Mouse (Mus musculus) heart, postnatal 36 days (tissue): ENCODE measurements around the gene Dctn5. TPM values are rescaled to one million over a fixed set of nuclear protein-coding genes. Genes with fewer than 3 reads are reported as not detected.
A peak's percentile ranks its signal among the peaks of the same experiment; 100 is the strongest.
"Not testable (repeated sequence)": the region's sequence is repeated elsewhere in the genome, so short reads cannot be mapped to it uniquely, and the experiment has no call there.

Source experiments
- DNase-seq, 2 experiments: peaks; one replicate each; pipeline ENCODE4 v3.0.0; 2021 to 2022
- intact Hi-C: fragments of 180-260 bp; cut with DNase I; formaldehyde crosslinking; loops from one replicate; pipeline ENCODE4 v1.15.1; 2025
- total RNA-seq, 2 experiments: library from RNA; stranded (reverse); gene quantifications; 2 replicates each; pipeline ENCODE4 v1.2.3; 2021

Dctn5 gene
- total RNA-seq = 10 to 100 TPM; 26.8 to 29.6 TPM

DNA sequence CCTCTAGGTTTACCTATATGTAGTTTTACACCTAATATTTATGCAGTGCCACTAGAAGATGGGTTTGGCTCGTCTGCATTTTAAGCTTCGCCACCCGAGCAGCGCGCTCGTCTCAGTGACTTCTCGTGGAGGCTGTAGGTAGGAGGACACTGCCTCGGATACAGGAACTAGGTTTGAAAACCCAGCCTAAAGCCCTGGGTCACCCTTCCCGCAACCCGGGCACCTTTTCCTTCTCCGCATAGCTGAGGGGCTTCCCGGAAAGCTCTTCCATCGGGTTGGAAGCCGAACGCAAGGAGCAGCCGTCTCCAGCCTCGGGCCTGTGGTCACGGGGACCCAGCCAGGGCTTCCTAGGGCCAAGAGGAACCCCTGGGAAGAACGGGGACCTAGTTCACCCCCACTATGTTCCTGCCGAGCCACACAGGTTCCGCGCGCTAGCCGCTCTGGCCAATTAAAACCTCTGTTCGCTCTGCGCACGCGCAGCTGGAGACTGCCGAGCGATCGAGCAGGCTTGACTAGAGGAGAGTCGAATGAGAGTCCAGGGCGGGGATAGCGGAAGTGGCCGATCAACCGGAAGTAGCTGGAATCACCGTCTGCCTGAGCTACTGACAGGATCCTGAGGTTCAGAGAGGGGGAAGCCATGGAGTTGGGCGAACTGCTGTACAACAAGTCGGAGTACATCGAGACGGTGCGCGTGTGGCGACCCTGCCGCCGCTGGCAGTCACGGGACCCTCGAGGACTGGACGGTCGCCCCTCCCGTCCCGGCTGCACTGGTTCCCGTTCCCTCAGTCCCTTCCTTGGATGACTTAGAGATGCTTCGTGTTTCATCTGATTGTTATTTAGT is at the start of gene Dctn5, which contains the start of gene Palb2:
Gene Dctn5, plus strand, starts transcription at position 545 of the 841 bp plus-strand sequence.
Gene Palb2, minus strand, starts transcription at position 489 of the 841 bp plus-strand sequence.
- DNase-seq = peak; percentile 98 to 99
- intact Hi-C loops = loop anchor here (2.0 kb wide), 2 partner anchors 30 to 66 kb away; partner anchors contain the start of genes Ears2 and Ubfd1

DNA sequence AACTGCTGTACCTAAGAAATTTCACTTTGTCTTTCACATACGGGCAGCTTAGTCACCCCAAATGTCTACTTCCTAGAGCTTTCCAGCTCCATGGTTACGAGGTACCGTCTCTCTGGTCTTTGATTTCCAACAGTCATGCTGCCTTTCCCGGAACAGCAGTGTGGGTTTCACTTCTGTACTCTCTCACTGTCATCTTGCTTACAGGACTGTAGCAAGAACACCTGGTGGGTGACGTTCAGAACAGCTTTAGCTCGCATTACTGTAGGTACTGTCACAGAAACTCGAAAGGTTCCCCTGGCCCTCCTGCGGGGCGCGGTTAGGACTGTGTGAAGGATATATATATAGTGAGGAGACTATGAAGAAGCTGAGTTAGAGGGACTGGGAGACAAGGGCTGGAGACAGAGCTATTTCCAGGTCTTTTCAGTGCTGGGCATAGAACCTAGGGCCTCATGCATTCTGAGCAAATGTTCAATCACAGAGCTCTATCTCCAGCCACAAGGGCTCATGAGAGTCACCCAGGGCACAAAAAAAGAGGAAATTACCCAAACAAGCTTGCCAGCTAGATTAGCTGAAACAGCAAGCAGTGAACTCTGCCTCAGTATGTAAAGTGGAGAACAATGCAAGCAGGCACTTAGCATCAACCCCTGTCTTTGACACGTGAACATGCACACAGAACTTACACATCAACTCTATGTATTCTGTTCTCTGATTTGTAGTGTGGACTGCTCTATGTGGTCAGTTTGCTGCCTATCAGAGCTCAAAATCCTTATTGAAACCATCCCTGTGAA is 45.5 kb upstream of the Dctn5 start:
- intact Hi-C loops = no loop called here
- DNase-seq = no peak

DNA sequence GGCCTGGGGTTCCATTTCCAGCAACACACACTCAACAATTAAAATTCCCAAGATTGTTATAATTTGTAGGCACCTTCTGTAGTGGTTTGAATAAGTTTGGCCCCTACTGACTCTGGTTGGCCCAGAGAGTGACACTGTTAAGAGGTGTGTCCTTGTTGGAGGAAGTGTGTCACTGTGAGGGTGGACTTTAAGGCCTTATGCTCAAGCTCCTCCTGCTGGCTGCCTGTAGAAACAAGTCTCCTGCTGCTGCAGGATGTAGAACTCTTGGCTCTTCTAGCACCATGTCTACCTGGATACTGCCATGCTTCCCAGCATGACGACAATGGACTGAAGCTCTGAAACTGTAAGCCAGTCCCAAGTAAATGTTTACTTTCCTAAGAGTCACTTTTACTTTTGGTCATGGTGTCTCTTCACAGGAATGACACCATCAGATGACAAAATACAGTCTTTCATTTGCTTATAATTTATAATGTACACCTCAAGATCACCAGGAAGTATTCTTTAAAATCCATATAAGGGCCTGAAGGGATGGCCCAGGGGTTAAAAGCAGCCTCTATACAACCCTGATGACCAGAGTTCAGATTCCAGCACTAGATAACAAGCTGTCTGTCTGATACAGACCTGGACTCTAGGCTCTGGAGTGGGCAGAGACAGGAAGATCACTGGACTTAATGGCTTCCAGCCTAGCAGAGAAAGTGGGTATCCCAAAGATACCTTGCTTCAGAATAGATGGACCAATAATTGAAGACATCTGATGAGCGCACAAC is 38.1 kb upstream of the Dctn5 start:
- no peak for DNase-seq
- intact Hi-C loops = loop anchor here (10.0 kb wide), 1 partner anchor 370 kb away; no protein-coding TSS in a partner anchor

DNA sequence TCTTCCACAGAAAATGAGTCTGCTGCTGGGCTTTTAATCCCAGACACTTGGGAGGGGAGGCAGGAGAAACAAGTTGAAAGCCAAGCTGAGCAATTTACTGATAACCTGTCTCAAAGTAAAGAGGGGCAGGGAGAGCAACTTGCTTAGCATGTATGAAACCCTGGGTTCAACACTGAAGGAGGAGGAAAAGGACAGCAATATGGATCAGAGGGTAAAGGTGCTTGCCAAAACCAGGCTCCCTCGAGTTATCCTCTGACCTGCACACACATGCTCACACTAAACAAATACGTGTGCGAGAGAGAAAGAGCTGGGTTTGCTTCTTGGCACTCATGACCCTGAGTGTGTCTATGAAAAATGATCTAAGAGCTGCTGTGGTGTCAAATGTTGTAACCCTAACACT is 34.8 kb upstream of the Dctn5 start:
- no peak for DNase-seq
- intact Hi-C loops = loop anchor here (10.0 kb wide), 1 partner anchor 367 kb away; no protein-coding TSS in a partner anchor

DNA sequence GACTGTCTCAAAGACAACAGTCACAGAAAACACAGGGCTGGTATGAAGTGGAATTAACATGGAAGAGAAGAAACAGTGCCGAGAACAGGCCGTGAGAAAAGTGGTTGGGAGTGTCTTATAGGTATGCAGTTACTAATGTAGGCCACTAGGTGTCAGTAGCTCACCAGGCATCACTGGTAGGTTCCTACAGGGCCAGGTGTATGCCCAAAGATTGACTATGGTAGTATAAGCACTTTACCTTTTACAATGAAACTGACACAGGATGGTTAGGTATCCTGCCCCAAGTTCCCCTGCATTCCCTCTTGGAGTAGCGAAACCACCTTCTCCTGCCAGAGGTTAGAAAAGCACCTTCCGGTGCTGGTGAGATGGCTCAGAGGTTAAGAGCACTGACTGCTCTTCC is 33.6 kb upstream of the Dctn5 start:
- DNase-seq = peak; percentile 20 to 31
- intact Hi-C loops = loop anchor here (10.0 kb wide), 1 partner anchor 366 kb away; no protein-coding TSS in a partner anchor

DNA sequence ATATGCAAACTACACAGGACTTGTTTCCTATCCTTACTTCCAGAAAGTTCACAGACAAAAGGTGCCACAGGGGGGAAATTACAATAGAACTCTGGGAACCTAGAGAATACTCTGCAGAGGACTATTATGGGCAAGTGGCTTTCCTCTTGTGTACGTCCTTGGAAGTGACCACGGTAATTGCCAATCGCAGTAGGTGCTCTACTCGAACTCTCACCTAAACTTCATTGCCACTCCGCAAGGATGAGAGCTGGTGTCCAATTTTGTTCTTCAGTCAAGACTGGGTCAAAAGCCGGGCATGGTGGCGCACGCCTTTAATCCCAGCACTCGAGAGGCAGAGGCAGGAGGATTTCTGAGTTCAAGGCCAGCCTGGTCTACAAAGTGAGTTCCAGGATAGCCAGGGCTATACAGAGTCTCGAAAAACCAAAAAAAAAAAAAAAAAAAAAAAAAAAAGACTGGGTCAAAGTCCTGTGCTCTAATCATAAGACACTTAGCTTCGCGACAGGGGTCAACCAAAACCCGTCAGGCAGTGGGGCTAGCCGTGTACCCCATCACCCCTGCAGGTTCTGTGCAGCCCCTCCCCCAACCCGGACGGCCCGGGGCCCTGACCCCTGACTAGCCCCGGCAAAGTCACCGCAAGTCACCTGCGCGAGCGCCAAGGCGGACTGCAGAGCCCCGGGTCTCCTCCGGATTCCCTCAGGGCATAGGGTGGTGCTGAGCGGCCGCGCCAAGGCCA is 31.7 kb upstream of the Dctn5 start:
- intact Hi-C loops = loop anchor here (2.0 to 5.0 kb wide), 4 partner anchors 34 to 96 kb away; partner anchors contain the start of genes Ears2, Gga2 and Ubfd1
- DNase-seq = not testable (repeated sequence)

DNA sequence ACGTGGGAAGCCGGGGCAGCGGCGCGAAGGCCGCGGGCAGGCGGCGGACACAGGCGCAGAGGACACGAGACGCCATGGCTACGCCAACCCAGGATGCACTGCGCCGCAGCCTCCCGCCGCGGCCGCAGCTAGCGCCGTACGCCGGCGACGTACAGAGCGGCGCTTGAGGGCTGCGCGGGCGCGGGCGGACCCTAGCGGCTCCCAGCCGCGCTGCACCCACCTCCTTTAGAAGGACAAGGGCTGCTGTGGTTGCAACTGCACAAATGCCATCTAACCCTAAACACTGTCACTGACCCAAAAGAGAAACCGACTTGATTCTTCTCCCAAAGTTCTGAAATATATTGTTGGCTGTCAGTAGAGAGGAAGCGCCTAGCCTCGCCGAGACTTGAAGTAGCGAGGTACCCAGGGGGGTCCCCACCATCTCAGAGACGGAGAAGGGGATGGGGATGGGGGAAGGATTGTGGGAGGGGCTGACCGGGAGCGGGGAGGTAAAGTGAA is 31.0 kb upstream of the Dctn5 start, which contains the start of gene Ndufab1:
Gene Ndufab1, minus strand, starts transcription at position 140 of the 498 bp plus-strand sequence.
- DNase-seq = peak; percentile 89
- intact Hi-C loops = loop anchor here (2.0 to 5.0 kb wide), 5 partner anchors 31 to 96 kb away; partner anchors contain the start of genes Dctn5, Ears2, Gga2 and Palb2

DNA sequence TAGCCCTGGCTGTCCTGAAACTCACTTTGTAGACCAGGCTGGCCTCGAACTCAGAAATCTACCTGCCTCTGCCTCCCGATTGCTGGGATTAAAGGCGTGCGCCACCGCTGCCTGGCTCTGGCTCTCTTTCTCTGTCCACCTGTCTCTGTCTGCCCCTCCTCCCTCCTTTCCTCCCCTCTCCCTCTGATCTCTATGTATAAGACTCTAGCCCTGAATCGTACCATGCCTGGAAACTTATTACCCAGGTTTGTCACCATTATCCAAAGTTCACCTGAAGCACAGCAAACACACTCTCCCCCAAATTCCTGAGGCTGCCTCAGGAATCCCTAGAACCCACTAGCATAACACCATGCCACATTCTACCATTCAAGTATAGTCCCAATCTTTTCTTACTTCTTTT is 24.6 kb upstream of the Dctn5 start:
- no peak for DNase-seq
- intact Hi-C loops = no loop called here

DNA sequence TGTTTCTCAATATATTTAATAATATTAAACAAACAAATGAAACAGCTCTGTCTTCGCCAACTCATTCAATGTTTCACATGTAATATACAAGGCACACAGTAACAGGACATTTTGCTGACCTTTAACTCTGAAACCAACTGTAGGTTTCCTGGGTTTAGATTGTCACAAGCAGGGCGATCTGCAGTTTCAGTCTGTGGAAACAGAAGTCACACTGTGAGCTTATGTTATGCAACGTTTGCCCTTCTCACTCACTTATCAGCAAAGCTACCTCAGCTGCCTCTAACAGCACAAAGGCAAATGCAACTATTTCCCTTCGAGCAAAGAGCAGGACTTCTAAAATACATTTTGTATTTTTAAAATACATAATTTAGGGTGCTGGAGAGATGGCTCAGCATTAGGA is 9.3 kb upstream of the Dctn5 start:
- intact Hi-C loops = no loop called here
- DNase-seq = no peak

DNA sequence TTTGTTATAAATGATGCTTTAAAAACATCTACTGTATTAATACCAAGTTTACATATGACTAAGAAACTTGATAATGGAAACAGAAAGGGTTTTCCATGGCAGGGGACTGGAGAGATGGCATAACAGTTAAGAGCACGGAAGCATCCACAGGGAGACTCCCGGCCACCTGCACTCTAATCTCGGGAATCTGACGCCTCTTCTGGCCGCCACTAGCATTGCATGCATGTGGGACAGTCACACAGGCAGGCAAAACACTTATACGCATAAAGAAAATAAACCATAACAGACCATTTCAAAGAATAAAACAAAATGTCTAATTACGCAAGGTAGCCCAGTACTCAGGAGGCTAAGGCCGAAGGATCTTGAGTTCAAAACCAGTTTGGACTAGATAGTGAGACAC is 7.2 kb upstream of the Dctn5 start:
- intact Hi-C loops = no loop called here
- DNase-seq = no peak

DNA sequence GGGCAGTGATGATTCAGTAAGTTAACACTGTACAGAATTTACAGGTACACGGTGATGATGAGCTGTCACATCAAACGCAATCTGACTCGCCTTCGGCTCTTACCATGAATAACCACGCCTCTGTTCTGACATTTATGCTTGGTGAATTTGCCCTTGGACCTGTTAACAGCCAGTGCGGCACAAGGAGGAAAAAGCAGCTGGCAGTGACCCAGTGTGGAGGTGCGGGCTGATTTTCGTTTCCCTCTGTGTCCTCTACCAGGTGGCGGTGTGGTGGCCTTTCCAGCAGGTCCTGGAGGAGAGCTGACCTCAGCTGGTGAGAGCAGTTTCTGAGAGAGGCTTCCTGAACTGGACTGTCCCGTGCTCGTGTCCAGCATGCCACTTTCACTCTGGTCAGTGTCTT is 5.9 kb upstream of the Dctn5 start:
- intact Hi-C loops = no loop called here
- no peak for DNase-seq

DNA sequence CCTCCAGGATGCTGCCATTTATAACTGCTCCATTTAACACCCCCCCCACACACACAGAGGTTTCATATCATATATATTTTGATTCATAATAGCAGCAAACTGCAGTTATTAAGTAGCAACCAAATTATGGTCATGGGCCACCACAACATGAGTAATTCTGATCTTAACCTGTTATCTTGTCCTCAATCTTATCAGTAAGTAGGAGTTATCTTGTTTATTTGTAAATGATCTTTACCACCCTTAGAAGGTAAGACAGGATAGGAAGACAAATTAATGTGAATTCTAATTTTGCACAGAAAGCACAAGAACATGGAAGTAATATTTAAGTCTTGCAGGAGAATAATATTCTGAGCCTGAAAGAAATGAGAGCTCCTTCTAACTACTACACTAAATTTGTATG is 1.0 kb upstream of the Dctn5 start:
- DNase-seq = no peak
- intact Hi-C loops = loop anchor here (2.0 kb wide), 2 partner anchors 29 to 65 kb away; partner anchors contain the start of genes Ears2 and Ubfd1

DNA sequence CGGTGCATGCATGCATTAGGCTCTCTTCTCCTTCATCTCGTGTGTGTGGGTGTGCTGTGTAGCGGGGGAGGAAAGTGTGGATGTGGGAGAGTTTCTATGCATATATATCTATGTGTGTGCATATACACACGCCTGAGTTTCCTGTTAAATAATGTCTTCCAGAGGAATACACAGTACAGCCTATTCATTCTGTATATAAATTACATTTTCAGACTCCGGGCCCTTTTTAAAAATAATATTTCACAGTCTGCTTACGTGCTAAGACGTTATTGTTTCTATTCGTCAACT is 441 bp downstream of the Dctn5 start:
- intact Hi-C loops = loop anchor here (2.0 kb wide), 2 partner anchors 30 to 66 kb away; partner anchors contain the start of genes Ears2 and Ubfd1
- no peak for DNase-seq

DNA sequence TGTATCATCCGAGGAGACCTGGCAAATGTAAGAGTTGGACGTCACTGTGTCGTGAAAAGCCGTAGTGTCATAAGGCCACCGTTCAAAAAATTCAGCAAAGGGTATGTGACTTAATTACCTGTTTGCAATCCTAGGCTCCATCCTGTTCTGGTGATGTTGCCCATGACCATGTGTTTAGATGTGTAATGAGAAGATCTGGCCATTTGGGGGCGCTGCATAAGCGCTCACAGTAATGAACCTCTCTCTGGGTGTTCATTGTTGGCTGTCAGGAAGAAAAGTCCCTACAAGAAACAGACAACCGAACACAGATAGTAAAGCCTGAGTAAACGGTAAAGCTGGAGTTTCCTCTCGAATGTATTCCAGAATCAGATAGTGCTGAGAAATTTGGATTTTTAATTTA is 2.2 kb downstream of the Dctn5 start:
- intact Hi-C loops = no loop called here
- no peak for DNase-seq

DNA sequence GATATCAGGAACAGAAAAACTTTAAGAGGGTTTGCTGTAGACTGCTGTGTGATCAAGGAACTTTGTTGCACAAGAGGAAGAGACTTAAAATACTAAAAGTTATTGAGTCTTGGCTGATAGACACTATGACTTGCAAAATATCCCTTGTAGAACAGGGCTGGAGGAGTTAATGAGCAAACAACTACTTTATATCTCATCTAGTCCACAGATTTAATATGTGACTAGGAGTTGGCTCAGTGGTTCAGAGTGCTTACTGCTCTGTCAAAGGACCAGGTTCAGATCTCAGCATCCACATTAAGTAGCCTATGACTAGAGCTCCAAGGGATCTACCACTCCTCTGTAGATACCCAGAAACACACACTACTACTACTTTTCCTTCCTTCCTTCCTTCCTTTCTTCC is 4.2 kb downstream of the Dctn5 start:
- intact Hi-C loops = no loop called here

DNA sequence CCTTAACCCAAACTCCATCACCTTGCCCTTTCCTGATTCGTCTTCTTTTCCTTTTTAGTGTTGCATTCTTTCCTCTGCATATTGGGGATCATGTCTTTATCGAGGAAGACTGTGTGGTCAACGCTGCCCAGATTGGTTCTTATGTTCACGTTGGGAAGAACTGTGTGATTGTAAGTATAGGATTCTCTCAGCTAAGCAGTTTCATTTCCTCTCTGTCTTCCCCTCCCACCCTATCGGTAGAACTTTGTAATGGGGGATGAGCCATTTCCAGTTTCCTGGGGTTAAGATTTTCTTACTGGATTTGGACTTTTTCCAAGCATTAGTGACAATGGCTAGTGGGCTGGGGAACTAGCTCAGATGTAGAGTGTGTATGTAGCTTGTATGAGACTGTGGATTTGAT is 5.3 kb downstream of the Dctn5 start:
- no peak for DNase-seq
- intact Hi-C loops = no loop called here

More for the DNA sequence above, 4.2 kb downstream of the Dctn5 start:
- DNase-seq = no peak

DNA sequence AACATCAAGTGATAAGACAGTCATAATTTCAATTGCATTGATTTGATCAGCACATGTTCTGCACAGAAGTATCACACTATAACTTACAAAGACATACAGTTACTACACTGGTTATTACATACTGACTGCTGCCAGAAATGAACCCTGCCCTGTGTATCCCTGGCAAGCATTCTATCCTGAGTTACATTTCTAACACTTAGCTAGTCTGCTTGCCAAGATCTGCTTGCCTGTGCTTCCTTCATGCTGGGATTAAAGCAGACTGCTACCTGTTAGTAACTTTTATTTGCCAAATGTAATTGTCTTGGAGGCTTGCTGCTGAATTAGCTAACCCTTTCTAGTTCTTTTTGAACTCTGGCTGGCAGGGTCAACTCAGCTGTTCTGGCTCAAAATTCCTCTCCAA is 8.2 kb downstream of the Dctn5 start:
- intact Hi-C loops = no loop called here
- DNase-seq = no peak

DNA sequence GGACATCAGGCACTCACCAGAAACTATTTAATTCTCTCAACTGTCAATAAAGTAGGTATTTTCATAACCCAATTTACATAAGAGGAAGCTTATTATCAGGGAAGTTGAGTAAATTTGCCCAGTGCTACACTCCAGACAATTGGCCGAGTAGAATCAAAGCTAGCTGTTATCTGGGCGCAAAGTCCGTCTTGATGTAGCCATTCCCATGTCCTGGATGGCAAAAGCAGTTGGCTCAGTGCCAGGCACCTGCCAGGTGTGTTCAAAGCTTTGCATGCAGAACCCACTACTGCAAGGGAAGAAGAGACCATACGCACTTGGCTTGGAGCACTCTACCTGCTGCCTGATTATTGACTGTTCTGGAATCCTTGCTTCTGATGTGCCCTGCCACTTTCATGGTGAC is 19.6 kb downstream of the Dctn5 start:
- intact Hi-C loops = no loop called here
- no peak for DNase-seq

DNA sequence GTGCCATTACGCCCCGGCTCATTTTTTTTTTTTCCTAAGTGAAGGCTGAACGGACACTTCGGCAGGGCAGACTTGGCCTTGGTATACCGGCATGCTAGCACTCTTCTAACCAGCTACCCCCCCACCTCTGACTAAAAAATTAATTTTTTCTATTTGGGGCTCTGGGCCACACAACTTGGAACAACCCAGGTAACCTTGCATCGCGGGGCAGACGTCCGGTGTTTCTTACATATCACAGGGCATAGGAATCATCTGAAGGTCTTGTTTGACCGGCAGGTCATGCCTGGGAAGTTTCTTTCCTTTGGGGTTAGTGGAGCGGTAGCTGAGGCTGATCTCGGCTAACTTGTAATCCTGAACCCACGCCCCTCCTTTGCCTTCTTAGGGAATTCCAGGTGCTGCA is 25.6 kb downstream of the Dctn5 start:
- intact Hi-C loops = no loop called here
- DNase-seq = no peak
